Mouse (Mus musculus) spleen, adult 2 months (tissue): ENCODE measurements around the gene Hbs1l. TPM values are rescaled to one million over a fixed set of nuclear protein-coding genes. Genes with fewer than 3 reads are reported as not detected.

Experiments
- DNase-seq, 2 experiments: peaks; one replicate each; pipeline versions ENCODE4 v3.0.0 to v3.0.0-alpha.2; 2012 to 2021; ENCODE audit warnings: low spot score in 2 of 2, low read depth in 1 of 2
- H3K27ac ChIP-seq: fragments of 200-500 bp; 2 replicates; pipeline ENCODE4 v1.5.1; 2012; ENCODE audit warnings: low read length, inconsistent platforms; ENCODE audit not compliant: insufficient read depth
- H3K27me3 ChIP-seq: fragments of 200-500 bp; 2 replicates; pipeline ENCODE4 v1.6.1; 2012; ENCODE audit warnings: mild to moderate bottlenecking, moderate library complexity, low read length, inconsistent platforms; ENCODE audit not compliant: control insufficient read depth, insufficient read depth
- H3K36me3 ChIP-seq: fragments of 200-500 bp; 2 replicates; pipeline ENCODE4 v1.6.1; 2012; ENCODE audit warnings: mild to moderate bottlenecking, low read length, inconsistent platforms; ENCODE audit not compliant: control insufficient read depth, insufficient read depth
- H3K4me1 ChIP-seq: fragments of 200-500 bp; 2 replicates; pipeline ENCODE4 v1.6.1; 2011; ENCODE audit warnings: inconsistent platforms; ENCODE audit not compliant: control insufficient read depth, insufficient read depth, insufficient read length
- H3K4me3 ChIP-seq: fragments of 200-500 bp; 2 replicates; pipeline ENCODE4 v1.5.1; 2011; ENCODE audit warnings: mild to moderate bottlenecking, inconsistent platforms; ENCODE audit not compliant: insufficient read depth, insufficient read length; ENCODE audit errors: extremely low read depth
- CTCF ChIP-seq: fragments of 200-500 bp; IDR thresholded peaks from 2 replicates; pipeline ENCODE4 v1.5.1; 2011; ENCODE audit warnings: mild to moderate bottlenecking, inconsistent platforms; ENCODE audit not compliant: insufficient read depth, insufficient read length, insufficient replicate concordance; ENCODE audit errors: extremely low read depth
- POLR2A ChIP-seq: fragments of 200-500 bp; IDR thresholded peaks from 2 replicates; pipeline ENCODE4 v1.6.1; 2011; ENCODE audit warnings: low read depth, low read length, inconsistent platforms
- WGBS: fragments of 180-500 bp; shearing (Covaris S2); methylation state at CpG from one replicate; pipeline ENCODE4 v1.1.7; 2018; 5-methylcytosine and 5-hydroxymethylcytosine counted together
- polyA plus RNA-seq: library from polyadenylated mRNA; depleted of rRNA; stranded (reverse); fragments of >200 nt; gene quantifications from 2 replicates; pipeline ENCODE4 v1.2.3, GENCODE M21; 2012; rRNA removed

Gene Hbs1l
- polyA plus RNA-seq = 7.6 and 9.3 TPM in 2 replicates

GRCm38 (mm10) chr10:21295759-21296621, at the start of gene Hbs1l:
Gene Hbs1l, plus strand, starts transcription at chr10:21295979.
- H3K4me1 ChIP-seq = peaks cover 3% of the 10 kb centered on the region; the same call in 1 of the 2 replicates
- peak within 1 kb of the TSS; percentile 84 for H3K4me3 ChIP-seq
- H3K27me3 ChIP-seq = no peaks in the 10 kb centered on the region
- peak; percentile 90 to 91 for DNase-seq
- WGBS = under 1% methylated on average over 81 of the region's 81 CpGs
- TF ChIP-seq POLR2A (no peak), CTCF (no peak)
- peaks cover 8% of the 10 kb centered on the region for H3K36me3 ChIP-seq
- H3K27ac ChIP-seq = peak within 1 kb of the TSS; percentile 50

- Histone ChIP-seq H3K4me1 (no peaks in the 10 kb centered on the region; the same call in 1 of the 2 replicates), H3K36me3 (no peaks in the 10 kb centered on the region), H3K27me3 (no peaks in the 10 kb centered on the region), H3K4me3 (no peak overlapping the region), H3K27ac (no peak overlapping the region)
- no peak for TF ChIP-seq CTCF
- TF ChIP-seq POLR2A = no peak
- no peak for DNase-seq
- WGBS = 36% methylated on average over 4 of the region's 4 CpGs
Measured at GRCm38 (mm10) chr10:21248556-21248955, 47.2 kb upstream of the Hbs1l start.

- Histone ChIP-seq H3K4me3 (no peak overlapping the region), H3K27me3 (no peaks in the 10 kb centered on the region), H3K4me1 (no peaks in the 10 kb centered on the region; the same call in 1 of the 2 replicates), H3K27ac (no peak overlapping the region), H3K36me3 (no peaks in the 10 kb centered on the region)
- TF ChIP-seq CTCF (no peak), POLR2A (no peak)
- DNase-seq = peak; percentile 42 to 63
- WGBS = 14% methylated on average over 15 of the region's 15 CpGs
Measured at GRCm38 (mm10) chr10:21251881-21252534, 43.8 kb upstream of the Hbs1l start.

GRCm38 (mm10) chr10:21252800-21253199, 43.0 kb upstream of the Hbs1l start:
- no peak for DNase-seq
- Histone ChIP-seq H3K27ac (no peak overlapping the region), H3K36me3 (no peaks in the 10 kb centered on the region), H3K27me3 (no peaks in the 10 kb centered on the region), H3K4me3 (no peak overlapping the region), H3K4me1 (no peaks in the 10 kb centered on the region; the same call in 1 of the 2 replicates)
- no peak for TF ChIP-seq CTCF
- no peak for TF ChIP-seq POLR2A
- 92% methylated on average over 4 of the region's 4 CpGs for WGBS

- Histone ChIP-seq H3K36me3 (no peaks in the 10 kb centered on the region), H3K4me3 (no peak overlapping the region), H3K27ac (no peak overlapping the region), H3K27me3 (no peaks in the 10 kb centered on the region), H3K4me1 (no peaks in the 10 kb centered on the region; the same call in 1 of the 2 replicates)
- no peak for TF ChIP-seq POLR2A
- no peak for TF ChIP-seq CTCF
- DNase-seq = peak in 1 of 2 experiments; percentile 29
- 79% methylated on average over 12 of the region's 12 CpGs for WGBS
Measured at GRCm38 (mm10) chr10:21254266-21255140, 41.3 kb upstream of the Hbs1l start.

- DNase-seq = no peak
- TF ChIP-seq CTCF (no peak), POLR2A (no peak)
- WGBS = 92% methylated on average over 5 of the region's 5 CpGs
Measured at GRCm38 (mm10) chr10:21257244-21257643, 38.5 kb upstream of the Hbs1l start.

More at GRCm38 (mm10) chr10:21257244-21257643, 38.5 kb upstream of the Hbs1l start:
- Histone ChIP-seq H3K36me3 (no peaks in the 10 kb centered on the region), H3K4me3 (no peak overlapping the region), H3K27me3 (no peaks in the 10 kb centered on the region), H3K4me1 (no peaks in the 10 kb centered on the region; the same call in 1 of the 2 replicates), H3K27ac (no peak overlapping the region)
